Mouse (Mus musculus) retina, postnatal 7 days (tissue): ENCODE results near the gene Ssh2.
A peak's percentile ranks its signal among the peaks of the same experiment; 100 is the strongest.
"Not testable (repeated sequence)": the region's sequence is repeated elsewhere in the genome, so short reads cannot be mapped to it uniquely, and the experiment has no call there.

Source experiments
- DNase-seq: peaks from one replicate; pipeline ENCODE4 v3.0.0-alpha.2; 2012; ENCODE audit warnings: low read depth, low spot score

Gene Ssh2

DNA sequence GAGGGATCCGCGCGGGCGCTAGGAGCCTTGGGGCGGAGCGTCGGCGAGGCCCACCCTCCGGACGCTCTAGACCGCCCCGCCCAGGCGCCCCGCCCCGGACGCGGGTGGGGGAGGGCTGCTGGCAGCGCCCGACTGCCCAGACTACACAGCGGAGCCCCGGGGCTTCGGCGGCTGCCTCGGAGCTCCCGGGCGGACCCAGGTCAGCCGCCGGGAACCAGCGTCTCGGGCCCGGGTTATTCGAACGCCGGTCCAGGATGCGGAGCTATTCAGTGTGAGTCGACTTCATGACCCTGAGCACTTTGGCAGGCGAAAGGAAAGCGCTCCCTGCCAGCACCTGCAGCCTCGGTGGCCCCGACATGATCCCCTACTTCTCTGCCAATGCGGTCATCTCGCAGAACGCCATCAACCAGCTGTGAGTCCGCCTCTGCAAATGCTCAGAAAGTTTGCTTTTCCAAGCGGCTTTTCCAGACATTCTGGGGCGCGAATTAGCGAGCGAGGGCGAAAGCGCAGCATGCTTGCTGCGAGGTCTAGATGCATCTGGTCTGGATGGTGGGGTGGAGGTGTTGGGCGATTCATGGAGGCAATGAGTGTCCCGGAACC, 132.2 kb downstream of the Ssh2 start:
- DNase-seq, result peak; percentile 65

DNA sequence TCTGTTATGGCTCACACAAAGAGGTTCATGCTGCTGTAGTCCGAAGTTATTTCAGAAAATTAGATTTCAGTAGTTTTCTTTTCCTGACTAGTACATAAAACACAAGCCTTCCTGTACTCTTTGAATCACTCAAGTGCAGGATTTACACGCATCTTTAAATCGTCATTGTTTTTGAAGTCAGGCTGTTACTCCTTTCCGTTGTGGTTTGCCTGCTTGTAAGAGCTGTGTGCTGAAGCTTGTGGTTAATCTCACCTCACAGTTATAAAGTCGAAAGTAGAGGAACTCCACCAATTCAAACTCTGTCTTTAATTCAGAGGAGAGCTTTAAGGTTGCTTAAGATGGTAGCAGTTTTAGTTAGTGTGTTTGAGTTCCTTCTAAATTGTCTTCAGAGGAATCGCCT, 132.9 kb downstream of the Ssh2 start:
- DNase-seq, result no peak

DNA sequence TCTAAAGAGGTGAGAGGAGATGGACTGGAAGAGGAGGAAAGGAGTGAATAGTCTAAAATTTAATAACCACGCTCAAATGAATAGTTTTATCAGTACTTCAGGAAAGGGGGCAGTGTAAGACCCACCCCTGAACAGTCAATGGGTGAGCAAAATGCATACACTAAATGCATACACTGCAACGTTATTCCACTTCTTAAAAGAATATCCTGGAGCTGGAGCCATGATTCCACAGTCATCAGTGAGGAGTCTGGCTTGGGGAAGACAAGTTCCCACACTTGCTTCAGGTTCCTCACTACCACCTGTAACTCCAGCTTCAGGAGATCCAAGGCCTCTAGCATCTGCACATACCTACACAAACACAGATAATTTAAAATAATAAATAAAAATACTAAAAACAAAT, 133.6 kb downstream of the Ssh2 start:
- no peak for DNase-seq

DNA sequence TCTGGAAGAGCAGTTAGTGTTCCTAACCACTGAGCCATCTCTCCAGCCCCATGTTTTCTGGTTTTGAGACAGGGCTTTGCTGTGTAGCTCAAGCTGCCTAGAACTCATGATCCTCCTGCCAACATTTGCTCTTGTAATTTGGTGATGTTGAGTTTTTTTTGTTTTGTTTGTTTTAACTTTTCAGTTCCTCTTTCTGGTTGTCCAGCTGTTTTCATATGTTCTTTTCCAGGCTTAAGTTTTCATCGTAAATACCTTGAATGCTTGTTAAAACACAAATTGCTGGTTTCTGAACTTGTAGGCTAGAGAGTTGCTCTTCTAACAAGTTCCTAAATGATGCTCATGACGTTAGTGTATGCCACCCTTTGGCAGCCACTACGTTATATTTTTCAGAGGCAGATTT, 139.0 kb downstream of the Ssh2 start:
- no peak for DNase-seq

DNA sequence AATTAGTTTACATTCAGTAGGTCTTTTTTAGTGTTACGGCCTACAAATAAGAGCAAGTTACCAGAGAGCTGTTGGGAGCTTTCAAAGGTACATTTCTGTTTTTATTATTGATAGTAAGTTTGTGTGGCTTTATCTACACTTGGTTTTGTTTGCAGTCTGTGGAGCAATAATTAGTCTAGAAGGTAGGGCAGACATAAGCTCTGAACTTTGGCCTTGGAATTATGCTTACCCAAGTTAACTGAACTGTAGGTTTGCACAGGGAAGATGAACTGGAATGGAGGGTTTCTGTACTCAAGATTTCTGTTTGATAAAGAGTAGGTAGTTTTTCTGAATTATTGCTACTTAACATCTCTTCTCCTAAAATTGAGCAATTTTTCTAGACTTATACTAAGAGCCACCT, 141.8 kb downstream of the Ssh2 start:
- no peak for DNase-seq

DNA sequence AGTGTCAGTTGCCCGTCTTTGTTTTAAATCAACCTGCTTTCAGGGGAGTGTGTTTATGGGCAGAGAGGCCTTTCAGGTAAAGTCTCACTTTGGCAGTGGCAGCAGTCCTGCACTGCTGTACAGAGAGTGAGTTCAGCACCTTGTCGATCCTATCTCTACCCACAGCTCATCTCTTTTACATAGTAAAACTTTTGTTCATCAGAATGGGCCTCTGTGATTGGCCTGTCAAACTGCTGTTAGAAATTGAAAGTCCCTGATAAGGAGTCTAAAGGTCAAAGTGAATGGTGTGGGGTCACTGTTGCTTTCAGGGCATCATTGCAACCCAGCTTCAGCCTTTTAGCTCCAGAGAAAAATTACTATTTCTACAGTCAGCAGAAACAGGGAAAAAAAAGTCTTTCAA, 147.4 kb downstream of the Ssh2 start:
- no peak for DNase-seq

DNA sequence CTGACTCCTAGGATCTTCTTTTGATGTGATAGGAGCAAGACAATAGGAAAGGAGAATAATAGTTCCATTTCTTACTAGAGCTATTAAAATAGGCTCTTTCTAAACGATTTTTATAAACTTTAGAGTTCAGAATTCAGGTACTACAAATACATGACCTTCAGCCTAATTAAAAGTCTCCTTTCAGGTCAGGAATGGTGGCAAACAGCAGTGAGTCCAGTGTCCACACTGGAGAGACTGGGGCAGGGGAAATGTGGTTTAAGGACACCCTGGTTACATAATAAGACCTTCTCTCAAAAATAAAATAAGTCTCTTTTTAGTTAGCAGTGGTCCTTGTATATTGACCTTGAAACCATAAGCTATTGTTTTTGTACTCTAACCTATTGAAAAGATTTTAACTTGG, 148.3 kb downstream of the Ssh2 start:
- no peak for DNase-seq

DNA sequence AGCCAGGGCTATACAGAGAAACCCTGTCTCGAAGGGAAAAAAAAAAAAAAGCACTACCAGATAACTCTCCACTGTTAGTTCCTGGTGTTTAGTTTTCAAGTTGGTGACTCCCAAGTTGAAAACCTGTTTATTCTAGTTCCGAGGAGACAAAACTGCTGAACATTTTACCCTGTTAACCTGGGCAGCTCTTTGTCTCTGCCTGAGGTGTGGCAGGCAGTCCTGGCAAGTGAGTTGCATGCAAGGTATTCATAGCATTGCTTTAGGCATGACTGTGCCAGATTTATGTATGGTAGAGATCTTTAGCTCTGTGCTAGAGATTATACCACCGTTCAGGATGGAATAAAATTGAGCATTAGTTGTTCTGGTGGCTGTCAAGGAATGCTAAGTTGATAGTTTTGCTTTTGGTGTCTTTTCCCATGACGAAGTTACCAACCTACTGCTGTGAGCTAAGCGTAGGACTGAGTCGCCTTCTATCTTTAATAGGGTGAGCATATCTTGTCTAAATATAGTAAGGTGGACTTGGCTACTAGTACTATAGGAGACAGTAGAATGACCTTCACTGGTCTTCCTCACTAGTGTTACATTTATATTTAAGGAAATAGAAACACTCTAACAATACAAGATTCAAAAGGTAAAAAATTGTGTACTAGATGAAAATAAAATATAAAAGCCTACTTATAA, 149.8 kb downstream of the Ssh2 start:
- DNase-seq, result no peak

DNA sequence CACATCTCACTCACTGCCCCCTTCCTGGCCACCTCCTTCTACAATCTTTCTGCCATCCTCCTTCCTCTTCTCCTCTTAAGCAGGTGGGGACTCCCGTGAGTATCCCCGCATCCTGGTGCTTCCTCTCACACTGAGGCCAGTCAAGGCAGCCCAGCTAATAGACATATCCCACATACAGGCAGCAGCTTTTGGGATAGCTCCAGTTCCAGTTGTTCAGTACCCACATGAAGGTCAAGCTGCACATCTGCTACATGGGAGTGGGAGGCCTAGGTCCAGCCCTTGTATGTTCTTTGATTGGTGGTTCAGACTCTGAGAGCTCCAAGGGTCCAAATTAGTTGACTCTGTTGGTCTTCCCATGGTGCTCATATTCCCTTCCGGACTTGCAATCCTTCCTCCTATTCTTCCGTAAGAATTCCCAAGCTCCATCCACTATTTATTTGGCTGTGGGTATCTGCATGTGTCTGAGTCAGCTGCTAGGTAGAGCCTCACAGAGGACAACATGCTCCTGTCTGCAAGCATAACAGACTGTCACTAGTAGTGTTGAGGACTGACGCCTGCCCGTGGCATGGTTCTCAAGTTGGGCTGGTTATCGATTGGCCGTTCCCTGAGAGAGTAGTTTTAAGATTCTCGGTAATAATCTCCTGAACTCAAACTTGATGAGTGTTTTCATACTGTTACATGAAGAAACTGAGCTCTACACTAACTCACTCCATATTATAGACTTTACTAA, 151.6 kb downstream of the Ssh2 start:
- no peak for DNase-seq

DNA sequence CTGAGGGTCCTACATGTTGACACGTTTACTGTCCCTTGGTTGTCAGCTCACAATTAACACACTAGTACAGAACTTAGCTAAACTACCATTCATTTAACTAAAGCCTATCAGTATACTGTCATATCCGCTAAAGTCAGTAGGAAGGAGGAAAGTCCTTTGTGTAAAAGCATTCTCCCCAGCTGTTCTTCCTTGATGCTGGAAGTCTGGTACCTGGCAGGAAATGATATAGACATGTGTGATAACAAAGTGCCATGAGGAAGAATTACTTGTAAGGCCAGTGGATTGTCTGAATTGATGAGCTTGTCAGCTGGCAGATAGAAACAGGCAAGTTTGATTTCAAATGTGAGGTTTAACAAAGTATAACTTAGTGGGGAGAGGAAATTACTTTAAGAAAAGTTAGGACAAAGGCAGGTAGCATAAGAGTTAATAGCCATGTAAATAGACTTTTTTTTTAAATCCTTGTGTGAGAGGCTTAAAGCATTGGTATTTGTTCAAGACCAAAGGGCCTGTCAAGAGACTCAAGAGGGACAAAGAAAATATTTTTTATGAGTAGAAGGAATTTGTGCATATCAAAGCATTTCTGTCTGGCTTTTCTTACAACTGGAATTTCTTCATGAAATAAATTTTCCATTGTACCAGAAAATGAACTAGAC, 153.2 kb downstream of the Ssh2 start:
- no peak for DNase-seq

DNA sequence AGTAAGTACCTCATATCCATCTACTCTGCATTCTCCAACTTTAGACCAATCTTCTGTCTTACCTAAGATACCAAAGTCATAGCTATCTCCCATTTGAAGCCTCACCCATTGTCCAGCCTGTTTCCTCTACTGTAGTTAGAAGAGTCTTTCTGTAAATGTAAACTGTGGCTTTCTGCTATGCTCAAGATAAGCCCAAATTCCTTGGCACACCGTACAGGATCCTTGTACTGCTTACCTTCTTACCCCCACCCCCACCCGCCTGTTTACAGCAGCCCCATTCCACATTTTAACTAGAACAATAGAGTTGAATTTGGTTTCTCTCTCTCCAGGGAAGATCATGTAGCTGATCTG, 153.7 kb downstream of the Ssh2 start:
- no peak for DNase-seq

DNA sequence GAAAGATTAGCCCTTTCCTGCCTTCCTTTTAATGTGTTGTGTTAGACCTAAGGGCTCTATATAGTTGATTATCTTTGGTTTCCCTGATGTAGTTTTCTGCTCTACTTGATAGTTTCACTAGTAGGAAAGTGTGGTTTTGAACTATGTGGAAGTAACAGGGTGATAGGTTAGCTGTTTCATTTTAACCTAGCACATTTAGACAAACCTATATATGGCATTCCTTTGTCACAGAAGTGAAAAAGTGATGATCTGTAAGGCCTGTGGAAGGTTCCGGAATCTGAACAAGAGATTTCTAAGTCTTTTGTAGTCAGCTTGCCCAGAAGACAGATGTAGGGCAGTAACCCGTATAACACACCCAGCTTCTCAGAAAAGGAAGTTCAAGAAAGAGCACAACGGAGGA, 155.0 kb downstream of the Ssh2 start:
- no peak for DNase-seq

DNA sequence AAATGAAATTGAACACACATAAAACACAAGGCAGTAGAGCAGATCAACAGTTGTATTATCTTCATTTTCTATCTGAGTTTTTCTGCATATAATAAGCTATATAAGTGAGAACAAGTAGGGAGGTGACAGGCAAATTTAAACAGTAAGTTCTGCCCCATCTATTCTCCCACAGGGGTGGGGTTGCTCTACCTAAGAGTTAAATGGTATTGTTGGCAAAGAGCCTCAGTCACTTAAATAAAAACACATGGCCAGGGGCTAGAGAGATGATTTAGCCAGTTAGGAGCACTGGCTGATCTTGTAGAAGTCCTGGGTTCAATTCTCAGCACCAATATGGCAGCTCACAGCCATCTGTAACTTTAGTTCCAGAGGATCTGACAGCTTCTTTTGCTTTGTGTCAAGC, 155.6 kb downstream of the Ssh2 start:
- DNase-seq, result no peak

DNA sequence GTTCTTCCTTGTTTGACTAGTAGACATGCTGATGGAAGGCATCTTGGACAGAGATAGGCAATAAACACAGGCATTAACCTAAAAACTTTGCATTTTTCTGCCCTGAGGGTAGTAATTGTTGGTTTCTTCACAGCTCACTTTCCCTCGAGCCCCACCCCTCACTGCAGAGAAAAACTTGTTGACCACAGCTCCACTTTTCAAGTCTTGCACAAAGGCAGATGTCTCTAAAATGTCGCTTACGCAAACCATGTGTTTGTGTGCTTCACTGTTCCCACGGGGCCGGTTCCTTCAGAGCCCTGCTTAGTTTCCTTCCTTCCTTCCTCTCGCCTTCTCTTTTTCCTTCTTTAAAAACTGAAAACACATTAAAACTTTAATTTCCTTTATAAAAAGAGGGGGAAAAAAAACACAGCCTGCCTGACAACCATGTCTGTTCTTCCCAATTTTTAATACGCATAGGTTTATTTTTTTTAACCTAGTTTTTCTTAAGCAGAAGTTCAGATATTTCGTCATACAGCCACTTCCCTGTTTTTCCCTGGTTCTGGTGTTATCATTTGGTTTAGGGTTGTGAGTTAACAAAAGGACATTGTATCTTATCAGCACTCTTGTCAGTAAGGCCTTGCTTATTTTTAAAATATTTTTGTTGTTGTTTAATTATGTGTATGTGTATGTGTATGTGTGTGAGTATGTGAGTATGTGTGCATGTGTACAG, 156.3 kb downstream of the Ssh2 start:
- DNase-seq, result no peak

DNA sequence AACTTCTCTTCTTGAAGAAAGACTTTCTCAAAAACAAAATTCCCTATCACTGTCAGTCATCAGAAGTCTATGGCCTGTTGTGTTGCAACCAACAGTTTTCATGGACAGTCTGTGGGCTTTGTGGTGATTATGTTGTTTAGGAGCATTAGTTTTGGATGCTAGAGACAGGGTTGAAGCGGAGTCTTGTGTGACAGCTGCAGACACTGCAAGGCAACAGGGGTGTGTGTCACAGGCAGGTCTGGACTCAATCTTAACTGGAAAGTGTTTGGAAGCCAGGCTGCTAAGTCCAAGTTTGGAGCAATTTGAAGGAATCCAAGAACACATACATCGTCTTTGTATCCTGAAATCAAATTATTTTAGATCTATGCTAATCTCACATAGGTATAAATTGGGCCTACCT, 162.5 kb downstream of the Ssh2 start:
- no peak for DNase-seq

DNA sequence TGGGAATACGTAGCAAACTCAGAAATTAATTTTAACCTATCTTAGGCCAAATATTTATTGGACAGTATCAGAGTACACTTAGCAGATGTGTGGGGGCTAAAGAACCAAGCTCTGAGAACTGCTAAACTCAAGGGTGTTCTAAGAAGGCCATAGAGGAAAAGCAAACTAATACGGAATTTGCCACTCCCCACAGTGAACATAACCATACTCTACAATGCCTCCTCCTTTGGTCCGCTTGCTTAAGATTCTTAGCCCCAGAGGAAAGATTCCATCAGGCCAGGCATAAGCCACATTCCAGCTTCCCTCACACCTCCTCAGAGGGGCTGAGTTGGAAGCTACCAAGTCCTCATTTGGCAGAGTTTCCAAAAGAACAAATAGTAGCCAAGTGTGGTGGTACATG, 165.1 kb downstream of the Ssh2 start:
- no peak for DNase-seq

DNA sequence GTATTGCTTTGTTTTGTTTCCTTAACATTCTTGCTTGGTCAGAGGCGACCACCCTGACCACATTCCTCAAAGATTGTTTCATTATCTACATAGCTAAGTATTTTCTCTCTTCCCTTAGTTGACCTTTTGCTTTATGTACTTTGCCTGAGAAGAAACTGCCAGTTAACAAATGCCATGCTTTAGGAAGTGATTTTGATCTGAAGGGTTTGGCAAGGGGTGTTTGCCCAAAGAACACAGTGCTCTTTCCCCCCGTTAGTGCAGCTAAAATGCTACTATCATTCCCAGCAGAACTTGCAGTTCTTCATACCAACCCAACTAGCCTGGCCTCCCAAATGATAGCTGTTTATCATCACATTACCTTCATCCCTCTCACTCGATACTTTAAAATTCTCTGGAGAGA, 168.1 kb downstream of the Ssh2 start:
- DNase-seq, result no peak

DNA sequence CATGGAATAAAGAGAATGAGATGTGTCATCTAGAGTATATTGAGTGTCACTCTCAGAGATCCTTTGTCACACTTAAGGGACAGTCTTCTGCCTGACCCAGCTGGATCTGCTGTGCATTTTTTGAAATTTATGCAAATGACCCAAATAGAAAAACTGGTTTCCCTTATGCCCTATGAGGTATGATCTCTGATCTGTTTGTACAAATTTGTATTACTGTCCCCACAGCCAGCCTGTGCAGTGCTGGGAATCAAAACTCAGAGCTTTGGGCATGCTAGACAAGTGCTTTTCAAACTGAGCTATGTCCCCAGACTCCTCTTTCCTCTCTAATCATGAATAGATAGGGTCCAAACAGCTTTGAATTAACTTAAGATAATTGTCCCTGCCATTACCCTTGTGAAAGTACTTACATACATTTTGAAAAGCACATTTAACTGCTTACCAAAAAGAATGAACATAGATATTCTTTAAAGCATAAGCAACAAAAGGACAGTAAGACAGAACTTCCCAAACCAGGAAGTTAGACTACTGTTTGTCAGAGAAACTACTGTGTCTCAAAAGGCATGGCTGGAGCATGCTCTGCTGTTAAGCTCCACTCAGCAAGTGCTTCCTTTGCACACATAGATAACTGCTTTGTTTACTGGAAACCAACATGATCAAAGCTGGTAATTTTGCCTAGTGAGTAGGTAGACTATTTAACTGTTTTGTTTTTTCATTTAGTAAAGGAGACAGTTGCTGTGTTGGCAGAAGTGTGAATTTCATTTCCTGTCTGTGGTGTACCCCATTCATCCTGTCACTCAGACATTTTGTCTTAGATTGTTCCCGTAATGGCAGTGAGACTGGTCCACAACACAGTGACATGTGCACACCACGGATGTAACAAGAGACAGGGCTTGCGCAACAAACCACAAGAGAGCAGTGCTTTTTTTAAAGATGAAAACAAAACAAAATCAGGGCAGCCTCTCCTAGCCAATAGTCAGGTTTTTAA, 169.9 kb downstream of the Ssh2 start:
- no peak for DNase-seq

DNA sequence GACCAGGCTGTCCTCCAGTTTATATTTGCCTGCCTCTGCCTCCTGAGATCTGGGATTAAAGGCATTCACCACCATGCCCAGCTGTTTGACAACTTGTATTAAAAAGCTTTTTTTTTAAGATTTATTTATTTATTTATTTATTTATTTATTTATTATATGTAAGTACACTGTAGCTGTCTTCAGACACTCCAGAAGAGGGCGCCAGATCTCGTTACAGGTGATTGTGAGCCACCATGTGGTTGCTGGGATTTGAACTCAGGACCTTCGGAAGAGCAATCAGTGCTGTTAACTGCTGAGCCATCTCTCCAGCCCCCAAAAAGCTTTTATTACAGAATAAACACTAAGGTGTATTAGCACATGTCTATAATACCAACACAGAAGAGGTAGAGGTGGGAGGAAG, 172.1 kb downstream of the Ssh2 start:
- DNase-seq, result not testable (repeated sequence)

DNA sequence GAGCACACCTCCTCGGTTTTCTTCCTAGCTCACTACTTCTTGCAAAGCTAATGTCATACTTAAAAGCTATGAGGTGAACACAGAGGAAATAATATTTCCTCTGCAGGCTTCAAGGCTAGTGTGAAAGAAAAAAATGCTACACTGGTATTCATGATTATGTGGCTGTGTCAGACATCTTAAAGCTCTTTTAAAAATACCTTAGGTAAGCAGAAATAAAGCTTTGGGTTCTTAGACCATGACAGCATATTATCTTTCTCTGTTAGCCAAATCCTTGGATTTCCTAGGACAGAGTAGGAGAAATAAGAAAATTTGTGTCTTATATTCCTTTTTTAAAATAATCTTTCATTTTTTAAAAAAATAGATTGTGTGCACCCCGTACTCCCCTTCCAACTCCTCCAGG, 179.5 kb downstream of the Ssh2 start:
- no peak for DNase-seq

DNA sequence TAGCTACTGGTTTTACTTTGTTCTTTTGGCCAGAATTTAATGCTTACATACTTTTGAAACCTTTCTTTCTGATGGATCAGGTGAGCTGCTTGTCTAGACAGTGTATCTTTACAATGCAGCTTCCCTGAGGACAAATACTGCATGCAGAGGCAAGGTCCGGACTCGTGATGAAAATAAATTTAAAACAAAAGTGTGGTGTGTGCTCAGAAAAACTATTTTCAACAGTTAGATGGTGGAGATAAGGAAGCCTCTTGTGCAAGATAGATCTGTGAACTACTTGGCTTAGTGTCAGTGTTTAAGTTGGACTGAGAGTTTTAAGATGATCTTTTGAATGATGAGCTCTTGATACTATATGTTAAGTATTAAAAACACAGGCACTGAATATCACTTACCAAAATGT, 186.4 kb downstream of the Ssh2 start:
- no peak for DNase-seq
